Mouse (Mus musculus): ENCODE results near the gene Vmo1. TPM values are rescaled to one million over a fixed set of nuclear protein-coding genes. Genes with fewer than 3 reads are reported as not detected.
"Not testable (repeated sequence)": the region's sequence is repeated elsewhere in the genome, so short reads cannot be mapped to it uniquely, and the experiment has no call there.

Gene Vmo1
- polyA plus RNA-seq, 1 experiment from 2014 or later, result 0.50 TPM

GRCm38 (mm10) chr11:70487816-70488215 is 26.6 kb downstream of the Vmo1 start:
- no peak overlapping the region for H3K9ac ChIP-seq (replicated peaks; ENCODE audit: low read length)
- no peaks in the 10 kb centered on the region for H3K36me3 ChIP-seq (ENCODE audit: insufficient read depth, low read length)
- H3K27me3 ChIP-seq (ENCODE audit: insufficient read depth, low read length), result no peaks in the 10 kb centered on the region
- H3K9me3 ChIP-seq (ENCODE audit: low read length), result no peaks in the 10 kb centered on the region
- H3K27ac ChIP-seq (ENCODE audit: low read length), result no peak overlapping the region
- no peaks in the 10 kb centered on the region for H3K4me1 ChIP-seq (ENCODE audit: insufficient read depth, low read length)
- H3K4me2 ChIP-seq (replicated peaks; ENCODE audit: low read depth, low read length), result no peak overlapping the region
- WGBS, result 44% methylated on average over 4 of the region's 4 CpGs
- no peak overlapping the region for H3K4me3 ChIP-seq (ENCODE audit: low read length)
- no peak for ATAC-seq (ENCODE audit: low FRiP score, low TSS enrichment)

GRCm38 (mm10) chr11:70485498-70485897 is 28.9 kb downstream of the Vmo1 start:
- Histone ChIP-seq H3K4me2 (replicated peaks; ENCODE audit: low read depth, low read length) (no peak overlapping the region), H3K27ac (ENCODE audit: low read length) (no peak overlapping the region), H3K27me3 (ENCODE audit: insufficient read depth, low read length) (no peaks in the 10 kb centered on the region), H3K9ac (replicated peaks; ENCODE audit: low read length) (no peak overlapping the region), H3K36me3 (ENCODE audit: insufficient read depth, low read length) (no peaks in the 10 kb centered on the region), H3K4me3 (ENCODE audit: low read length) (no peak overlapping the region), H3K9me3 (ENCODE audit: low read length) (no peaks in the 10 kb centered on the region), H3K4me1 (ENCODE audit: insufficient read depth, low read length) (no peaks in the 10 kb centered on the region)
- 35% methylated on average over 2 of the region's 2 CpGs for WGBS
- peak; percentile 80; the same call in 1 of the 2 replicates for ATAC-seq (ENCODE audit: low FRiP score, low TSS enrichment)

GRCm38 (mm10) chr11:70474872-70475534 is 39.4 kb downstream of the Vmo1 start:
- Histone ChIP-seq H3K9me3 (ENCODE audit: low read length) (no peaks in the 10 kb centered on the region), H3K9ac (replicated peaks; ENCODE audit: low read length) (no peak overlapping the region), H3K27ac (ENCODE audit: low read length) (peak overlapping the region; percentile 63; the same call in 1 of the 2 replicates), H3K4me3 (ENCODE audit: low read length) (no peak overlapping the region), H3K36me3 (ENCODE audit: insufficient read depth, low read length) (no peaks in the 10 kb centered on the region), H3K4me2 (replicated peaks; ENCODE audit: low read depth, low read length) (0 out of 2 replicates have a peak overlapping the region, but pooled peaks have one; percentile 10), H3K4me1 (ENCODE audit: insufficient read depth, low read length) (peaks cover 9% of the 10 kb centered on the region), H3K27me3 (ENCODE audit: insufficient read depth, low read length) (no peaks in the 10 kb centered on the region)
- WGBS, result 51% methylated on average over 12 of the region's 12 CpGs
- ATAC-seq (ENCODE audit: low FRiP score, low TSS enrichment), result peak; percentile 85

GRCm38 (mm10) chr11:70473291-70473690 is 41.1 kb downstream of the Vmo1 start:
- not testable (repeated sequence) for H3K4me1 ChIP-seq (ENCODE audit: insufficient read depth, low read length); H3K4me3 ChIP-seq (ENCODE audit: low read length); H3K36me3 ChIP-seq (ENCODE audit: insufficient read depth, low read length); H3K4me2 ChIP-seq (replicated peaks; ENCODE audit: low read depth, low read length); H3K9me3 ChIP-seq (ENCODE audit: low read length); H3K27me3 ChIP-seq (ENCODE audit: insufficient read depth, low read length); H3K27ac ChIP-seq (ENCODE audit: low read length); H3K9ac ChIP-seq (replicated peaks; ENCODE audit: low read length); ATAC-seq (ENCODE audit: low FRiP score, low TSS enrichment)
- WGBS, result 55% methylated on average over 5 of the region's 5 CpGs

- no peaks in the 10 kb centered on the region for H3K36me3 ChIP-seq (ENCODE audit: insufficient read depth, low read length)
- no peak for ATAC-seq (ENCODE audit: low FRiP score, low TSS enrichment)
- H3K4me1 ChIP-seq (ENCODE audit: insufficient read depth, low read length), result peaks cover 9% of the 10 kb centered on the region
- H3K9ac ChIP-seq (replicated peaks; ENCODE audit: low read length), result no peak overlapping the region
- H3K4me3 ChIP-seq (ENCODE audit: low read length), result no peak overlapping the region
- H3K4me2 ChIP-seq (replicated peaks; ENCODE audit: low read depth, low read length), result no peak overlapping the region
- no peaks in the 10 kb centered on the region for H3K9me3 ChIP-seq (ENCODE audit: low read length)
- H3K27ac ChIP-seq (ENCODE audit: low read length), result peak overlapping the region; percentile 0; the same call in 1 of the 2 replicates
- H3K27me3 ChIP-seq (ENCODE audit: insufficient read depth, low read length), result no peaks in the 10 kb centered on the region
Observed at GRCm38 (mm10) chr11:70472716-70473115, 41.7 kb downstream of the Vmo1 start.

- ATAC-seq (ENCODE audit: low FRiP score, low TSS enrichment), result no peak
- Histone ChIP-seq H3K4me1 (ENCODE audit: insufficient read depth, low read length) (peaks cover 20% of the 10 kb centered on the region), H3K4me3 (ENCODE audit: low read length) (no peak overlapping the region), H3K27ac (ENCODE audit: low read length) (no peak overlapping the region), H3K27me3 (ENCODE audit: insufficient read depth, low read length) (peaks cover 8% of the 10 kb centered on the region; the same call in 1 of the 2 replicates), H3K9me3 (ENCODE audit: low read length) (no peaks in the 10 kb centered on the region), H3K4me2 (replicated peaks; ENCODE audit: low read depth, low read length) (no peak overlapping the region), H3K9ac (replicated peaks; ENCODE audit: low read length) (no peak overlapping the region), H3K36me3 (ENCODE audit: insufficient read depth, low read length) (no peaks in the 10 kb centered on the region)
- WGBS, result 91% methylated on average over 3 of the region's 3 CpGs
Observed at GRCm38 (mm10) chr11:70469764-70470163, 44.7 kb downstream of the Vmo1 start.

- peaks cover 15% of the 10 kb centered on the region for H3K4me1 ChIP-seq (ENCODE audit: insufficient read depth, low read length)
- no peak overlapping the region for H3K9ac ChIP-seq (replicated peaks; ENCODE audit: low read length)
- WGBS, result 76% methylated on average over 5 of the region's 5 CpGs
- no peaks in the 10 kb centered on the region for H3K9me3 ChIP-seq (ENCODE audit: low read length)
- peaks cover 18% of the 10 kb centered on the region; the same call in 1 of the 2 replicates for H3K27me3 ChIP-seq (ENCODE audit: insufficient read depth, low read length)
- H3K36me3 ChIP-seq (ENCODE audit: insufficient read depth, low read length), result no peaks in the 10 kb centered on the region
- no peak overlapping the region for H3K4me3 ChIP-seq (ENCODE audit: low read length)
- ATAC-seq (ENCODE audit: low FRiP score, low TSS enrichment), result no peak
- H3K4me2 ChIP-seq (replicated peaks; ENCODE audit: low read depth, low read length), result no peak overlapping the region
- H3K27ac ChIP-seq (ENCODE audit: low read length), result no peak overlapping the region
Observed at GRCm38 (mm10) chr11:70467902-70468619, 46.4 kb downstream of the Vmo1 start.

- 0 out of 2 replicates have a peak, but pooled peaks cover 5% of the 10 kb centered on the region for H3K9me3 ChIP-seq (ENCODE audit: low read length)
- H3K9ac ChIP-seq (replicated peaks; ENCODE audit: low read length), result peak overlapping the region; percentile 56; the same call in 1 of the 2 replicates
- peaks cover 18% of the 10 kb centered on the region; the same call in 1 of the 2 replicates for H3K27me3 ChIP-seq (ENCODE audit: insufficient read depth, low read length)
- WGBS, result 9% methylated on average over 23 of the region's 23 CpGs
- H3K27ac ChIP-seq (ENCODE audit: low read length), result no peak overlapping the region
- H3K4me3 ChIP-seq (ENCODE audit: low read length), result peak overlapping the region; percentile 39
- ATAC-seq (ENCODE audit: low FRiP score, low TSS enrichment), result peak; percentile 27; the same call in 1 of the 2 replicates
- peaks cover 15% of the 10 kb centered on the region for H3K4me1 ChIP-seq (ENCODE audit: insufficient read depth, low read length)
- H3K4me2 ChIP-seq (replicated peaks; ENCODE audit: low read depth, low read length), result peak overlapping the region; percentile 58
- no peaks in the 10 kb centered on the region for H3K36me3 ChIP-seq (ENCODE audit: insufficient read depth, low read length)
Observed at GRCm38 (mm10) chr11:70465824-70466223, 48.6 kb downstream of the Vmo1 start.

GRCm38 (mm10) chr11:70465211-70465610 is 49.2 kb downstream of the Vmo1 start:
- 34% methylated on average over 16 of the region's 16 CpGs for WGBS
- peaks cover 21% of the 10 kb centered on the region; the same call in 1 of the 2 replicates for H3K27me3 ChIP-seq (ENCODE audit: insufficient read depth, low read length)
- no peak for ATAC-seq (ENCODE audit: low FRiP score, low TSS enrichment)

More at GRCm38 (mm10) chr11:70465211-70465610, 49.2 kb downstream of the Vmo1 start:
- Histone ChIP-seq H3K27ac (ENCODE audit: low read length) (no peak overlapping the region), H3K9me3 (ENCODE audit: low read length) (0 out of 2 replicates have a peak, but pooled peaks cover 5% of the 10 kb centered on the region), H3K4me2 (replicated peaks; ENCODE audit: low read depth, low read length) (peak overlapping the region; percentile 58), H3K4me3 (ENCODE audit: low read length) (no peak overlapping the region; the same call in 1 of the 2 replicates), H3K4me1 (ENCODE audit: insufficient read depth, low read length) (peaks cover 15% of the 10 kb centered on the region), H3K9ac (replicated peaks; ENCODE audit: low read length) (no peak overlapping the region), H3K36me3 (ENCODE audit: insufficient read depth, low read length) (no peaks in the 10 kb centered on the region)
